Mouse (Mus musculus) intestine, postnatal 0 days (tissue): ENCODE results near the gene Trim25. TPM values are rescaled to one million over a fixed set of nuclear protein-coding genes. Genes with fewer than 3 reads are reported as not detected.
A peak's percentile ranks its signal among the peaks of the same experiment; 100 is the strongest.

Source experiments
- ATAC-seq: fragments of 200-750 bp; cut with Nextera tagmentation; 2 replicates; pipeline ENCODE4 v1.8.0; 2017; ENCODE audit warnings: mild to moderate bottlenecking, moderate TSS enrichment, moderate library complexity
- H3K27ac ChIP-seq: fragments of 300-500 bp; sonication (generic); 2 replicates; pipeline ENCODE4 v1.5.1; 2014; ENCODE audit warnings: mild to moderate bottlenecking, low read depth, low read length, moderate library complexity
- H3K27me3 ChIP-seq: fragments of 300-500 bp; sonication (generic); replicated peaks from 2 replicates; pipeline ENCODE4 v1.6.1; 2014; ENCODE audit warnings: low read length, mixed read lengths; ENCODE audit not compliant: control insufficient read depth, insufficient read depth
- H3K36me3 ChIP-seq: fragments of 300-500 bp; sonication (generic); 2 replicates; pipeline ENCODE4 v1.6.1; 2014; ENCODE audit warnings: mild to moderate bottlenecking, moderate library complexity; ENCODE audit not compliant: control insufficient read depth, insufficient read depth
- H3K4me1 ChIP-seq: fragments of 300-500 bp; sonication (generic); replicated peaks from 2 replicates; pipeline ENCODE4 v1.6.1; 2014; ENCODE audit warnings: antibody characterized with exemption, low read length, mixed read lengths; ENCODE audit not compliant: control insufficient read depth, insufficient read depth
- H3K4me2 ChIP-seq: fragments of 300-500 bp; sonication (generic); replicated peaks from 2 replicates; pipeline ENCODE4 v1.6.1; 2014; ENCODE audit warnings: low read depth, mild to moderate bottlenecking, moderate library complexity
- H3K4me3 ChIP-seq: fragments of 300-500 bp; sonication (generic); 2 replicates; pipeline ENCODE4 v1.5.1; 2014; ENCODE audit warnings: low read depth, low read length
- H3K9ac ChIP-seq: fragments of 300-500 bp; sonication (generic); 2 replicates; pipeline ENCODE4 v1.6.1; 2014; ENCODE audit warnings: mild to moderate bottlenecking, low read depth, low read length
- H3K9me3 ChIP-seq: fragments of 300-500 bp; sonication (generic); 2 replicates; pipeline ENCODE4 v1.6.1; 2016; ENCODE audit warnings: mixed run types; ENCODE audit not compliant: control insufficient read depth
- CTCF ChIP-seq: sonication (generic); IDR thresholded peaks from 2 replicates; pipeline ENCODE4 v1.5.1; 2016; ENCODE audit warnings: low read depth, mild to moderate bottlenecking, control low read depth, antibody characterized with exemption, moderate library complexity
- WGBS: fragments of 180-500 bp; shearing (Covaris S2); extraction: QIAGEN DNeasy Blood & Tissue Kit; methylation state at CpG from one replicate; pipeline ENCODE4 v1.1.7; 2014; 5-methylcytosine and 5-hydroxymethylcytosine counted together
- polyA plus RNA-seq: library from polyadenylated mRNA; unstranded; fragments of >200 nt; fragmentation: Nextera tagmentation; extraction: Ambion mirVana; gene quantifications from 2 replicates; pipeline ENCODE4 v1.2.1, GENCODE M21; 2015

Gene Trim25
- polyA plus RNA-seq, 1 experiment from 2014 or later, result 24.2 TPM

- Histone ChIP-seq H3K27ac (no peak overlapping the region), H3K27me3 (no peaks in the 10 kb centered on the region), H3K9ac (no peak overlapping the region), H3K36me3 (no peaks in the 10 kb centered on the region), H3K4me3 (no peak overlapping the region), H3K4me2 (no peak overlapping the region), H3K9me3 (no peaks in the 10 kb centered on the region), H3K4me1 (0 out of 2 replicates have a peak, but pooled peaks cover 6% of the 10 kb centered on the region)
- 70% methylated on average over 7 of the region's 7 CpGs for WGBS
- ATAC-seq, result no peak
- no peak for TF ChIP-seq CTCF
Observed at GRCm38 (mm10) chr11:89061362-89061761, 62.2 kb downstream of the Trim25 start.

- Histone ChIP-seq H3K9ac (no peak overlapping the region), H3K36me3 (no peaks in the 10 kb centered on the region), H3K27ac (no peak overlapping the region), H3K27me3 (no peaks in the 10 kb centered on the region), H3K4me3 (no peak overlapping the region), H3K4me2 (no peak overlapping the region), H3K4me1 (0 out of 2 replicates have a peak, but pooled peaks cover 6% of the 10 kb centered on the region), H3K9me3 (no peaks in the 10 kb centered on the region)
- no peak for ATAC-seq
- WGBS, result 57% methylated on average over 6 of the region's 6 CpGs
- no peak for TF ChIP-seq CTCF
Observed at GRCm38 (mm10) chr11:89064312-89064711, 65.1 kb downstream of the Trim25 start.

- H3K27me3 ChIP-seq, result no peaks in the 10 kb centered on the region
- no peak overlapping the region for H3K4me3 ChIP-seq
- no peak overlapping the region for H3K9ac ChIP-seq
- H3K36me3 ChIP-seq, result no peaks in the 10 kb centered on the region
- no peak overlapping the region for H3K4me2 ChIP-seq
- H3K4me1 ChIP-seq, result no peaks in the 10 kb centered on the region
- TF ChIP-seq CTCF, result peak; percentile 52
- ATAC-seq, result no peak
- WGBS, result 96% methylated on average over 3 of the region's 3 CpGs
- no peaks in the 10 kb centered on the region for H3K9me3 ChIP-seq
- H3K27ac ChIP-seq, result no peak overlapping the region
Observed at GRCm38 (mm10) chr11:89065297-89065696, 66.1 kb downstream of the Trim25 start.

GRCm38 (mm10) chr11:89066126-89066525, 67.0 kb downstream of the Trim25 start:
- H3K4me2 ChIP-seq, result no peak overlapping the region
- ATAC-seq, result no peak
- TF ChIP-seq CTCF, result no peak
- no peaks in the 10 kb centered on the region for H3K36me3 ChIP-seq
- no peak overlapping the region for H3K4me3 ChIP-seq
- no peaks in the 10 kb centered on the region for H3K4me1 ChIP-seq
- no peak overlapping the region for H3K27ac ChIP-seq
- H3K27me3 ChIP-seq, result no peaks in the 10 kb centered on the region
- WGBS, result 80% methylated on average over 6 of the region's 6 CpGs
- H3K9me3 ChIP-seq, result no peaks in the 10 kb centered on the region
- H3K9ac ChIP-seq, result no peak overlapping the region

GRCm38 (mm10) chr11:89066750-89067149, 67.6 kb downstream of the Trim25 start, which contains the start of gene Dgke:
Gene Dgke (minus strand): TSS chr11:89066850.
- no peak for ATAC-seq
- H3K27ac ChIP-seq, result no peak within 1 kb of the TSS
- H3K4me2 ChIP-seq, result no peak within 1 kb of the TSS
- H3K9me3 ChIP-seq, result no peaks in the 10 kb centered on the region
- H3K9ac ChIP-seq, result no peak within 1 kb of the TSS
- no peaks in the 10 kb centered on the region for H3K36me3 ChIP-seq
- H3K4me3 ChIP-seq, result no peak within 1 kb of the TSS
- 86% methylated on average over 1 of the region's 1 CpGs for WGBS
- H3K4me1 ChIP-seq, result no peaks in the 10 kb centered on the region
- no peaks in the 10 kb centered on the region for H3K27me3 ChIP-seq
- no peak for TF ChIP-seq CTCF

GRCm38 (mm10) chr11:89067301-89067822, 68.2 kb downstream of the Trim25 start:
- Histone ChIP-seq H3K4me1 (no peaks in the 10 kb centered on the region), H3K27me3 (no peaks in the 10 kb centered on the region), H3K9me3 (no peaks in the 10 kb centered on the region), H3K36me3 (no peaks in the 10 kb centered on the region), H3K27ac (no peak overlapping the region), H3K9ac (no peak overlapping the region), H3K4me3 (no peak overlapping the region), H3K4me2 (no peak overlapping the region)
- WGBS, result 71% methylated on average over 6 of the region's 6 CpGs
- no peak for TF ChIP-seq CTCF
- ATAC-seq, result no peak
